In genomic region chr9:97272061-97272460, GRCm38 (mm10) we compare ENCODE assay signal across 17 mouse cellular contexts.
"Had no signal": no experiment of that assay in that cellular context is flagged by ENCODE, and none has a peak within 500 bp of the region (broad histone marks: within the 10 kb centered on the region; RNA-seq: fewer than 3 reads in every experiment).

No protein-coding gene starts in this region.

- DNase-seq: retina, postnatal 1 day; right cerebral cortex, adult 18-20 months; right cerebral cortex, postnatal 14 days; right cerebral cortex, postnatal 25 days; right cerebral cortex, postnatal 4 days; spleen, adult 18-20 months; thymus, adult 18-20 months; thymus, adult 2 months; thymus, postnatal 14 days; thymus, postnatal 25 days; thymus, postnatal 36 days; thymus, postnatal 4 days had no signal

- H3K4me3 ChIP-seq: neural tube, embryonic 12.5 days; neural tube, embryonic 13.5 days; neural tube, embryonic 15.5 days; stomach, embryonic 15.5 days had no signal

- H3K27me3 ChIP-seq: neural tube, embryonic 12.5 days; neural tube, embryonic 13.5 days; neural tube, embryonic 15.5 days; stomach, embryonic 15.5 days had no signal

- H3K27ac ChIP-seq: neural tube, embryonic 12.5 days; neural tube, embryonic 13.5 days; neural tube, embryonic 15.5 days; stomach, embryonic 15.5 days; stomach, postnatal 0 days had no signal

- H3K4me1 ChIP-seq: neural tube, embryonic 12.5 days; neural tube, embryonic 13.5 days; neural tube, embryonic 15.5 days; stomach, embryonic 15.5 days had no signal

- H3K9me3 ChIP-seq: neural tube, embryonic 12.5 days; neural tube, embryonic 13.5 days; neural tube, embryonic 15.5 days; stomach, embryonic 15.5 days had no signal

- H3K36me3 ChIP-seq: neural tube, embryonic 12.5 days; neural tube, embryonic 13.5 days; neural tube, embryonic 15.5 days; stomach, embryonic 15.5 days had no signal
